Mouse (Mus musculus) left cerebral cortex, adult 2 months (tissue): ENCODE measurements around the gene Pwwp2a. TPM values are rescaled to one million over a fixed set of nuclear protein-coding genes. Genes with fewer than 3 reads are reported as not detected.

Experiments used
- DNase-seq, 2 experiments: peaks; one replicate each; pipeline ENCODE4 v3.0.0; 2021 to 2022; ENCODE audit warnings: low spot score in 2 of 2, mixed read lengths in 1 of 2; ENCODE audit errors: extremely low spot score in 1 of 2
- H3K27ac ChIP-seq: fragments of 200-600 bp; 2 replicates; pipeline ENCODE4 v1.8.1; 2022
- H3K4me3 ChIP-seq: fragments of 200-600 bp; 2 replicates; pipeline ENCODE4 v1.8.1; 2022
- CTCF ChIP-seq: fragments of 200-600 bp; IDR thresholded peaks from 2 replicates; pipeline ENCODE4 v1.8.1; 2022; ENCODE audit warnings: antibody characterized with exemption, mild to moderate bottlenecking, moderate library complexity
- intact Hi-C: fragments of 180-260 bp; cut with DNase I; formaldehyde crosslinking; loops from one replicate; pipeline ENCODE4 v1.15.1; 2025
- total RNA-seq, 2 experiments: library from RNA; stranded (reverse); gene quantifications; 2 replicates each; pipeline ENCODE4 v1.2.3; 2021

The Pwwp2a gene
- total RNA-seq, 2 experiments from 2014 or later: 65.2 to 65.7 TPM

GRCm38 (mm10) chr11:43667038-43667745 is 14.6 kb upstream of the Pwwp2a start:
- no peak overlapping the region for H3K4me3 ChIP-seq
- no peak for TF ChIP-seq CTCF
- intact Hi-C loops: no loop called here
- no peak overlapping the region for H3K27ac ChIP-seq
- no peak for DNase-seq

GRCm38 (mm10) chr11:43682415-43683217 is 818 bp downstream of the Pwwp2a start:
- Histone ChIP-seq H3K27ac (peak overlapping the region; percentile 92), H3K4me3 (peak overlapping the region; percentile 82)
- intact Hi-C loops: loop anchor here (2.0 to 5.0 kb wide), 4 partner anchors 56 to 240 kb away; partner anchors contain the start of gene Ttc1
- peak; percentile 60 to 64 for DNase-seq
- TF ChIP-seq CTCF: no peak; the same call in none of the 2 replicates

DNA sequence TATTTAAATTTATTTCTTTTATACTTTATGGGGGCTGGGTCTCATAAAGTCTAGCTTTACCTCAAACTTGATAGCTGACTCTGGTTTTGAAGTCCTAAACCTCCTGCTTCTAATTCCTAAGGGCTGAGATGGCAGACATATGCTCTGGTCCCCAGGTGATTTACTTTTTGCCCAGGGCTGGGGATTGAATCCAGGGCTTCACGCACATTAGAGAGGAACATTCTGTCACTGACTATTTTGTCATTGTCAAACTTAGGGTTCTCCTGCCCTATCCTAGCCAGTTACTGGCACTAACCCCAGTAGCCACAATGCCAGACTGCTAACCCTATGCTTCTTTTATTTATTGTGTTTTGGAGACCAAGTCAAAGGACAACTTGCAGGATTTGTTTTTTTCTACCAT is 7.1 kb downstream of the Pwwp2a start:
- Histone ChIP-seq H3K27ac (no peak overlapping the region), H3K4me3 (no peak overlapping the region)
- DNase-seq: no peak
- intact Hi-C loops: no loop called here
- no peak for TF ChIP-seq CTCF

DNA sequence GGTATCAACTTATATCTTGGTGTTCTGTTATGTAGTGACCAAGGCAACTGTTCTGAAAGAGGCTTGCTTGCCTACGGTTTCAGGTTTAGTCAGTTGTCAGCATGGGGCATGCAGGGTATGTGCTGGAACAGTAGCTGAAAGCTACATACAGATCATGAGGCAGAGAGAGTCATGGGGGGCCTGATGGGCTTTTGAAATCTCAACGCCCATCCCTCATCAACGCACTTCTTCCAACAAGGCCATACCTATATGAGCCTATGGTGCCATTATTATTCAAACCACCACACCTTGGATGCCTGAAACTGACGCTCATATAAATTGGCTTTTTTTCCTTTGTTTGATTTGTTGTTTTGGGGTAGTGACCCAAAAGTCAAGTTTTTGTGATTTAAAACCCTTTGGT is 14.8 kb downstream of the Pwwp2a start:
- TF ChIP-seq CTCF: no peak
- intact Hi-C loops: no loop called here
- Histone ChIP-seq H3K27ac (no peak overlapping the region), H3K4me3 (no peak overlapping the region)
- no peak for DNase-seq

DNA sequence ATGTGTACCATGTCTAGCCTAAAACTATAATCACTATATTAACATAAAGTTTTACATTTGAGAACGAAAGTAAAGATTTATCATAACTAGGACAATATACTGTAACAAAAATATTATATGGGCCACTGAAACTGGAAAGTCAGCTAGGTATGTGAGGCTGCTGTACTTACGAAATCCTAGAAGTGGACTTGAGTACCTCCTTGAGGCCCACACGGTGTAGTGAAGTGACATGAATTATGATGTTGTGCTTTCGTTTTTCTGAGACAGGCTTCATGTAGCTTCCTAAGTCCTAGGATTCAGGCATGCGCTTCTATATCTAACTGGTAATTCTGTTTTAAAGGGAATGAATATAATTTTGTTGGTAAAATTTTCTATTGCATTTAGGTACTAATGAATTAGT is 16.8 kb downstream of the Pwwp2a start:
- TF ChIP-seq CTCF: no peak
- Histone ChIP-seq H3K27ac (no peak overlapping the region), H3K4me3 (no peak overlapping the region)
- DNase-seq: no peak
- intact Hi-C loops: no loop called here

GRCm38 (mm10) chr11:43700291-43700690 is 18.5 kb downstream of the Pwwp2a start:
- Histone ChIP-seq H3K27ac (no peak overlapping the region), H3K4me3 (no peak overlapping the region)
- DNase-seq: no peak
- no peak for TF ChIP-seq CTCF
- intact Hi-C loops: no loop called here

- no peak overlapping the region for H3K27ac ChIP-seq
- H3K4me3 ChIP-seq: no peak overlapping the region
- no peak for TF ChIP-seq CTCF
- no peak for DNase-seq
- intact Hi-C loops: no loop called here
Observed at GRCm38 (mm10) chr11:43703552-43703951, 21.8 kb downstream of the Pwwp2a start.

DNA sequence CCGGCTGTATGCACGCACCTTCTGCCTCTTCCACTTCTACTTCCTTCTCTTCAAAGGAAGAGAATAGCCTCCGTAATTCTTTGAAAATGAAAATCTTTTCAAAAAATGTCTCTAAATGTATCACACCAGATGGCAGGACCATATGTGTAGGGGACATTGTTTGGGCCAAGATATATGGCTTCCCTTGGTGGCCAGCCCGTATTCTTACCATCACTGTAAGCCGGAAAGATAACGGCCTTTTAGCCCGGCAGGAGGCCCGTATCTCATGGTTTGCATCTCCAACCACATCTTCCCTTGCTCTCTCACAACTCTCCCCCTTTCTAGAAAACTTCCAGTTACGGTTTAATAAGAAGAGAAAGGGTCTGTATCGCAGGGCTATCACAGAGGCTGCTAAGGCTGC is 24.0 kb downstream of the Pwwp2a start:
- H3K27ac ChIP-seq: no peak overlapping the region
- DNase-seq: no peak
- no peak overlapping the region for H3K4me3 ChIP-seq
- no peak for TF ChIP-seq CTCF
- intact Hi-C loops: no loop called here

GRCm38 (mm10) chr11:43708409-43708808 is 26.6 kb downstream of the Pwwp2a start:
- H3K27ac ChIP-seq: no peak overlapping the region
- H3K4me3 ChIP-seq: no peak overlapping the region
- no peak for DNase-seq
- intact Hi-C loops: no loop called here
- TF ChIP-seq CTCF: no peak

DNA sequence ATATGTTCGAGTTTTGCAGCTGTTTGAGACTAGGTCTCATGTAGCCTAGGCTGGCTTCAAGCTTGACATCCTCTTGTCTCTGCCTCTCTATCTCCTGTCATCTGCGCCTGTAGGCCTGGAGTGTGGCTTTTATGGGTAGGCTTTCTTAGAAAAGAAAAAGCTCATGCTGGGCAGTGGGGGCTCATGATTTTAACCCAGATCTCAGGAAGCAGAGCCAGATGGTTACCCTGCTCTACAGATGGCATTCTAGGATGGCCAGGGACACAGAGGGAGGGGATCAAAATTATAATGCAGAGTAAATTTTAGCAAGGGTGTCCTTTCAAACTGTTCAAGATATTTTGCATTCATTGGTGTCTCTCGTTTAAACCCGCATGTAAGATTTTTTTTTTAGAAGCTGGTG is 30.4 kb downstream of the Pwwp2a start:
- DNase-seq: no peak
- no peak overlapping the region for H3K27ac ChIP-seq
- TF ChIP-seq CTCF: no peak

DNA sequence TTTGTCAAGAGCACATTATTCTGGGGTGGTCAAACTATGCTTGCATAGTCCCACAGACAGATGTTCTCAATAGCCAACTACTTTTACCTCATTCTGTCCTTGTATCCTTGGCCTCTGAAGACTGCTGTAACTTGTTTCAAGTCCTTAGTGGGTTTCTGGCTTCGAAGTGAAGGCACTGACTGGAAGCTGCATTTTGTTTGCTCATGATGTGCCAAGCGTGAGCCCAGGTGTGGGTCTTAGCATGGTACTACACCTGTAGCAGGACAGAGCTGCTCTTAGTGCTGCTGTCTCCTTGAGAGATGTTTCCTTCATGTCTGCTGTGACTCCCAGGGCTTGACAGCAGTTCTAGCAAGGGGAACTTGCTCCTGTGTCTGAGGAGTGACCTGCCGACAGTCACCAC is 41.6 kb downstream of the Pwwp2a start:
- H3K27ac ChIP-seq: no peak overlapping the region
- intact Hi-C loops: no loop called here
- no peak for TF ChIP-seq CTCF
- no peak for DNase-seq
- no peak overlapping the region for H3K4me3 ChIP-seq

More for the DNA sequence above, 30.4 kb downstream of the Pwwp2a start:
- intact Hi-C loops: no loop called here
- H3K4me3 ChIP-seq: no peak overlapping the region

DNA sequence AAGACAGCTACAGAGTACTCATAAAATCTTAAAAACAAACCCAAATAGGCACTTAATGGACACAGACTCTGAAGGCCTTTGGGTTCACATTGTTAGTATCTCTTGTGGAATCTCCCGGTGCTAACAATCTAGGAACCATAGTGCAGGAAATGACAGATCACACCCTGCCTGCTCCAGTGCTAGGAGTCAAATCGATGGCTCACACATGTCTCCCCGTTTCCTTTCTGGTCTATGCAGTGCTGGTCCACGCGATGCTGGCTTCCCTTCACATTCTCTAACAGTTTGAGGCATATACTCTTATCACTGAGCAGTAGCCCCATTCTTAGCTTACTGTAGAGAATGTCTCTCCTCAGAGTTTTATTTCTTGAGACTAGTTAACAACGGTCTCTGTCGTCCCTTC is 46.0 kb downstream of the Pwwp2a start:
- intact Hi-C loops: loop anchor here (5.0 kb wide), 1 partner anchor 235 kb away; no protein-coding TSS in a partner anchor
- no peak for TF ChIP-seq CTCF
- H3K4me3 ChIP-seq: no peak overlapping the region
- H3K27ac ChIP-seq: no peak overlapping the region
- no peak for DNase-seq
